Mouse (Mus musculus): Measurements from ENCODE around the gene Zfp239.

The Zfp239 gene

DNA sequence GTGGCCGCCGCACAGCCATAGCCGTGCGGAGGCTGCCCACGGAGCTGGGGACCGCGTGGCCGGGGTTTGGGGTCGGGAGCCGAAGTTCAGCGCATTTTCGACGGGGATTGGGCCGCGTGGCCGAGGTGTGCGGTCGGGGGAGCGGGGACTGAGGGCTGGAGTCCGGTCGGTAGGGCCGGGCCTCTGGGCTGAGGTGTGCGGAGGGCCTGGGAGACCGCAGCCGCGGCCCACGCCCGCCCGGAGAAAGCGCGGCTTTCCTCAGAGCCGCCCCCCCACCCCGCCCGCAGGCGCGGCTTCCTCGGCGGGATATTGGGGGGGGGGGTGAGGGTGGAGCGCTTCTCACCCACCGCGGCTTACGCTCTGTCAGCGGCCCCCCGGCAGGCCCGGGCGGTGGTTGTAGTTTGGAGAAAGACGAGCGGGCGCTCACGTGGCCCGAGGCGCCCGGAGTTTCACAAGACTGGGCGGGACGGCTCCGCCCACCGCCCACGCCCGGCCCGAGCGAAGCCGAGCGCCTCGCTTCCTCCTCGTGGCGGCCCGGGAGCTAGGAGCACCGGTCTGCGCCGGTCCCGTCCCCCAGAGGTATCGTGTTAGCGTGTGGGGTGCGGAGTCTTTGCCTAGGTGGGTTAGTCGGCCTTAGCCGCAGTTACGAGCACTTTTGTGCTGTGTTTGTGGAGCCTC is 45.5 kb downstream of the Zfp239 start:
- in situ Hi-C loops (cut with MboI): loop anchor here (25.0 kb wide), 1 partner anchor 1220 kb away; no protein-coding TSS in a partner anchor

- in situ Hi-C loops (cut with MboI): loop anchor here (25.0 kb wide), 1 partner anchor 1221 kb away; no protein-coding TSS in a partner anchor
Measured at GRCm38 (mm10) chr6:117907979-117908355, 46.1 kb downstream of the Zfp239 start.

DNA sequence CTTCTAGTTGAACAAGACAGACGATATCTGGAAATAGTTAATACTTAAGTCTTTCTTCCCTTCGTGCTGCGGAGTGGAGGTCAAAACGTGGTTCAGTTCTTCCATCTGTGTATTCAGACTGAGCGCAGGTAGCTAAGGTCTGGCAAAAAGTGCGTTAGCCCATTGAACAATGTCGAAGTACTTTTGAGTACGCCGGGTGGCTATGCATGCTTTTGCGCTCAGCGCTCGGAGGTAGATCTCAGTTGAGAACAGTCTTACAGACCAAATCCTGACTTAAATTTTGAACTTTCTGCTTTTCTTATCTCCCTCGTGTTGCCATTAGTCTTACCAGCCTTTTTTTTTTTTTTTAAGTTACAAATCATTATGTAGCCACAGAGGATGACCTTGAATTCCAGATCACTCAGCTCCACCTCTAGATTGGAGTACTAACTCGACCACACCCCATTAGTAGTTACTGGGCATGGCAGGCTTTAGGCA is 46.6 kb downstream of the Zfp239 start:
- in situ Hi-C loops (cut with MboI): loop anchor here (25.0 kb wide), 1 partner anchor 1221 kb away; no protein-coding TSS in a partner anchor

DNA sequence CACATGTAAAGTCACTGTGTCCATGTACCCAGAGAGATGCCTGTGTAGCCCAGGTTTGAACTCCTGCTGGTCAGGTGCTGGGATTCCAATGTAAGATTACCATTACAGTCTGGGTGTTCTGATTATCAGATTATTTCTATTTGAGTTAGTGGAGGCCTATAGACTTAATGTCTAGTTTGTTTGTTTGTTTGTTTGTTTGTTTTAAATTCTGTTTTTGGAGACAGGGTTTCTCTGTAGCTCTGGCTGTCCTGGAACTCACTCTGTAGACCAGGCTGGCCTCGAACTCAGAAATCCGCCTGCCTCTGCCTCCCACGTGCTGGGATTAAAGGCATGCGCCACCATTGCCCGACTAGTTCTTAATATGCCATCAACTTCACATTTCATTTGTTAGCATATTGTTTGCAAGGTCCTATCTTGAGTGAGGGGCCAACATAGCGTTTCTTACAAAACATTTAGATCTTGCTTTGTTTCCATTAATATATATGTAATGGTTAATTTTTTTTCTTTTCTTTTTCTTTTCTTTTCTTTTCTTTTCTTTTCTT is 48.3 kb downstream of the Zfp239 start:
- in situ Hi-C loops (cut with MboI): loop anchor here (25.0 kb wide), 1 partner anchor 1223 kb away; no protein-coding TSS in a partner anchor

- in situ Hi-C loops (cut with MboI): loop anchor here (25.0 kb wide), 1 partner anchor 1227 kb away; no protein-coding TSS in a partner anchor
Measured at GRCm38 (mm10) chr6:117914541-117914940, 52.6 kb downstream of the Zfp239 start.

- in situ Hi-C loops (cut with MboI): loop anchor here (25.0 kb wide), 1 partner anchor 1229 kb away; no protein-coding TSS in a partner anchor
Measured at GRCm38 (mm10) chr6:117916205-117916736, 54.4 kb downstream of the Zfp239 start.

DNA sequence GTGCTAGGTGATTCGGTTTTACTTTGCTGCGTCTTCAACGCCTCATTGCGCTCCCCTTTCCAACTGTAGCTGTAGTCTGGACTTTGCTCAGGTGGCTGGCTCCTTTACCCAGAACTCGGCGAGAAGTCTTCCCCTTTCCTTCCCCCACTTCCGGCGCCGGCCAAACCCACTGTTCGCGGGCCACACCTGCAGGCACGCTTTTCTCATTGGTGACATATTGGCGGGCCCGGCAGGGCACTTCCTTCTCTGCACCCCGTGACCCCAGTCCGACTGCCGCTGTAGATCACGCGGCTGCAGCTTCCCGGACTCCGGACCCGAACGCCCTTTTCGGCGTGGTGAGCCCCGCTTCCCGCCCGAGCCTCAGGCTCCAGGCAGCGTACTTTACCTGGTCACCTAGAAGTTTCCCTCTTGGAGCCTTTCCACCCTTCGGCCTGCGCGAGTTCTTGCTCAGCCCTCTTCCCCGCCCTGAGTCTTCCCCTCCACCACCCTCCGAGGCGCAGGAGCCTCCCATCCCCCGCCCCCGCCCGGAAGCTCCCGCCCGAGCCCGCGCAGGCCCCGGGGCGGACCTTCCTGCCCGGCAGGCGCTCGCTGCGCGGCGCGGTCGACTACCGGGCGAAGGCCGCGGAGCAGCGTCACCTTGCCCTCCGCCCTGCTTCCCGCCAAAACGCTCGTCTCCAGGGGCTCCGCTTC is 55.0 kb downstream of the Zfp239 start:
- in situ Hi-C loops (cut with MboI): loop anchor here (25.0 kb wide), 1 partner anchor 1230 kb away; no protein-coding TSS in a partner anchor

DNA sequence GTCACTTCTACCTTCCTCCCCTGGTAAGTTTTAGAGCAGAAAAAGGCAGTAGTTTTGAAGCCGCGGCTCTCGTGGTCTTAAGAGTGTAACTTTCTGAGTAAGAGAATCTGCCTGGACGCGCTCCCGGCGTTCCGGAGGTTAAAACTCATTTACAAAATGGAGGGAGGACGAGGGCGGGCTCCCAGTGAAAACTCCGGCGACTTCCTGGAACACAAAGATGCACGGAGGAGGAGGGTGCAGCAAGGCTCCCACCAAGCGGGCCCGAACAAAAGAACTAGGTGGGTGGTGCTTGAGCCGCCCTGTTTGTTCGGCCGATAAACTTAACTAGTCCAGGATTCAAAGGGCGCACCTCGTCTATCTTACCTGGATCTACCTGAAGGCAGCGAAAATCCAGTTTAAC is 55.7 kb downstream of the Zfp239 start:
- in situ Hi-C loops (cut with MboI): loop anchor here (25.0 kb wide), 1 partner anchor 1230 kb away; no protein-coding TSS in a partner anchor

DNA sequence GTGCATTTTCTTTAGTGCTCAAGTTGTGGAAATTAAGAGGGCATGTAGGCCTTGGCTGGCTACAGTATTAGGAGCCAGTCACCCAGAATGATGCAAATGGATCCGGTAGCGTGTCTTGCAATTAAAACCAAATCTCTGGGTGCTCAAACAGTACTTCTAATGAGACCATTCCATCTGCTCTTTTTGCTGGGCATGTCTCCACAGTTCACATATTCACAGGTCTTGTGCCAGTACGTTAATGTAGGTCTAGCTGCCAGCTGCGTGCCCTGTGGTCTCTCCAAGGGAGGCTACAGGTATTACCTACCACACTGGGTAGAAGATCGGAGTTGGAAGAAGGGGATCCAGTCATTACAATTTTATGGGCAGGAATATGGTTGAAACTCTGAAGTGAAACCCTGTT is 56.1 kb downstream of the Zfp239 start:
- in situ Hi-C loops (cut with MboI): loop anchor here (25.0 kb wide), 1 partner anchor 1231 kb away; no protein-coding TSS in a partner anchor

GRCm38 (mm10) chr6:117920659-117921640 is 59.0 kb downstream of the Zfp239 start:
- in situ Hi-C loops (cut with MboI): loop anchor here (25.0 kb wide), 1 partner anchor 1234 kb away; no protein-coding TSS in a partner anchor

GRCm38 (mm10) chr6:117922041-117922440 is 60.1 kb downstream of the Zfp239 start:
- in situ Hi-C loops (cut with MboI): loop anchor here (25.0 kb wide), 1 partner anchor 1235 kb away; no protein-coding TSS in a partner anchor
